Mouse (Mus musculus) lung, postnatal 0 days (tissue): ENCODE results near the gene Adamtsl5.
A peak's percentile ranks its signal among the peaks of the same experiment; 100 is the strongest.

Source experiments
- CTCF ChIP-seq: IDR thresholded peaks from 2 replicates; pipeline ENCODE4 v1.5.1; 2016; ENCODE audit warnings: antibody characterized with exemption, mild to moderate bottlenecking
- EP300 ChIP-seq: IDR thresholded peaks from 2 replicates; pipeline ENCODE4 v1.6.1; 2016; ENCODE audit warnings: antibody characterized with exemption, mild to moderate bottlenecking, control low read depth

- TF ChIP-seq CTCF (peak; percentile 40), EP300 (no peak)
Measured at GRCm38 (mm10) chr10:80369995-80370747, 22.0 kb upstream of the Adamtsl5 start.
